Mouse (Mus musculus): ENCODE results near the gene Fam131b. TPM values are rescaled to one million over a fixed set of nuclear protein-coding genes. Genes with fewer than 3 reads are reported as not detected.

Gene Fam131b
- total RNA-seq (2023), result under 1 TPM in 1 of 2 experiments, not detected in 1; 0.09 TPM

DNA sequence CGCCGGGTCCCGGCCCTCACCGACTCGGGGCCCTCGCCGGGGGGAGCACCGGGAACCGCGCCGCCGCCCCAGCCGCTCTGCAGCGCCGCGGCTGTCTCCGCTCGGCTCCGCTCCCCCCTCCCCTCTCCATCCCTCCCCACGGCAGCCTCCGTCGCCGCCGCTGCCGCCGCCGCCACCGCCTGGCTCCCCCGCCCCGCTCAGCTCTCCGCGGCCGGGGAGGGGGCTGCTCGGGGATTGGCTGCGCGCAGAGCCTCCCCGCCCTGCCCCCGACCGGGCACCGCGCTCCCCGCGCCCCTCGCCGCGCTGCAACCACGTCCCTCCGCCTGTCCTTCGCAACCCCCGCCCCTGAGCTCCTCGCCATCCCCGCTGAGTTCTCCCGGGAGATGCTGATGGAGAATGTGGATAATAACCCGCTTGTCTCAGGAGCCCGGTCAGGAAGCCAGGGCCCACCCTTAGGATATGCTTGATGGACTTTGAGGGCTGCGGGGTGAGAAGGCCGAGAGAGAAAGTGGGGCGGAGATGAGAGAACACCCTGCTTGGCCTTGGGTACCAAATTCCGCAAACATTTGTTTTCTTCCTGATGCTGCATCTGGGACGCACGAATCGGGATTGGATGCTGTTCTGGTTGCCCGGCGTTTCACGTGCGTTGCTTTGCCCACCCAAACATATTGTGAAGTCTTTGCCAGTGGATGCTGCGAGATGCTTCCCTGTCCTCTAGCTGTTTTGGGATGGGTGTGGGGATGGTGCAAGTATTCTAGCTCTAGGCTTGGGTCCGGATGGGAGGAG, at the start of gene Fam131b:
Gene Fam131b, minus strand, starts transcription at position 162 of the 786 bp plus-strand sequence.

DNA sequence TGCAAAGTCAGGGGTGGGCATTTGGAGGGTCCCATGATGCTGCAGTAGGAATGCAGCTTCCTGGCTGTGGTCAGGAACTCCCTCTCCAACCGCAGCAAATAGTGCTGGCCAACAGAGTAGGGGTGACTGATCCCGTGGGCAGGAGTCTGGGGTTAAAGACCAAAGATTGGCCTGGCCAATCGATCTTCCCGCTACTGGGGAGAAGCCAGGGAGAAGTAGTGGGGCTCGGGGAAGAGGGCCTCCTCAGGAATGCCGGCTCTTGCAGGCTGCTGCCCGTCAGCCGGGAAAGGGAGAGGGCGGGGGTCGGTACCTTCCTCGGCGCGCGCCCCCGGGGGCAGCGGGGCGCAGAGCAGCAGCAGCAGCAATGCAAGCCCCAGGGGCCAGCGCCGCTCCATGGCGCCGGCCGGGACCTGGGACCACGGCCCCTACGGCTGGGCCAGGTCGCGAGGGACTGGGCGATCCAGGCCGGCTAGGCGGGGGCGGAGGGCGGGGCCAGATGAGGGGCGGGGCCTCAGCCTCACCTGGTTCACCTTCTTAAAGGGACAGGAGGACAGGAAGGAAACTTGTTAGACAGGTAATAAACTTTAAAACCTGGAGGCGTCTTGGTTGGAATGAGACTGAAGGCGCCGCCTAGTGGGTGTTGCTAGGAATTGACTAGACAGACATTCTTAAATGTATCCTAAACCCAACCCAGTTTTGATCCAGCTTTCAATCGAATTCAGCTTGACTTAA, 48.5 kb upstream of the Fam131b start, which contains the start of gene Epha1:
Gene Epha1, minus strand, starts transcription at position 453 of the 732 bp plus-strand sequence.

DNA sequence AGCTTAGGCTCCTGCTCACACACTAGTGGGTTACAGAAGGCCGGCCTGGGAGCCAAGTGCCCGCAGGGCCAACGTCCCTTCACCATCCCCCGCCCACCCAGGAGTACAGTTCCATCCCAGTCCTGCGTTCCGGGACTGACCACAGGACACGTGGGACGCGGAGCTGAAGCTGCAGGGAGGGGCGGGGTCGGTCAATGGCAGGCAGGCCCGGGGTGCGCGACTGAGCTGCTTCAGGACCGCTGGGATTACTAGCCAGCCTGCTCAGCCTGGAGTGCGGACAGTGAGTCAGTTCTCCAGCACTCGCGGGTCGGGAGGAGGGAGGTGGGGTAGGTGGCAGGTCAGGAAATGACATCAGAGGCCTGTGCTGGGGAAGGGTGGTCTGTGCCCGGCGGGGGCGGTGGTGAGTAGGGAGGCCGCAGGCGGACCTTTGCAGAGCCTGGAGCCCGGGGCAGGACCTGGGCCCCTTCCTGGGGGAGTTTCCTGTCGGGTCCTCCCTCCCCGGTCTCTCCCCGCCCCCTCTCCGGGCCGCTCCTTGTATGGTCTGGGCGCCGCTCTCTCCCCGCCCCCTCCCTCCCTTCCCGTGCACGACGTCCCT, 25.1 kb upstream of the Fam131b start, which contains the start of gene Zyx:
Gene Zyx, plus strand, starts transcription at position 205 of the 595 bp plus-strand sequence.

DNA sequence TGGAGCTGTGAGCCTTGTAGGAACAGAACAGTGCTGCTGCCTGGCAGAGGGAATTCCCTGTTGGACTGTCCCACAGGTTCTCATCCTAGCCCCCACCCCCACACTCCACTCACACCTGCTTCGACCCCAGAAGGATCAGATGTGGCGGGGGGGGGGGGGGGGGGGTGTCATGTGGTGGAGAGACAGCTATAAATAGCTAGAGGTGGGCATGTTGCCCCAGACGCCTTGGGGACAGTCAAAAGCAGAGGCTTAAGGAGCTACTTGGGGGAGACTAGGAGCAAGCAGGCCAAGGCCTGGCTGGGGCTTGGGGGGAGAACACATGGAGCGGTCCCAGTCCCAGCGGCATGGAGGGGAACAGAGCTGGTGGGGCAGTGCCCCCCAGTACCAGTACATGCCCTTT, 38.0 kb downstream of the Fam131b start, which contains the start of gene Clcn1:
Gene Clcn1, plus strand, starts transcription at position 238 of the 400 bp plus-strand sequence.

Other genes with a start within 250 kb of the Fam131b start
- not detected for gene Tas2r139, start 183.7 kb downstream of the Fam131b start, total RNA-seq (2023)
- gene Tas2r144, start 109.3 kb downstream of the Fam131b start, total RNA-seq (2023), result not detected
- gene Gstk1, start 78.7 kb downstream of the Fam131b start, total RNA-seq (2023), result 1 to 10 TPM; 4.3 to 5.2 TPM
- not detected for gene Tmem139, start 62.7 kb downstream of the Fam131b start, total RNA-seq (2023)
- 10 to 100 TPM; 66.9 to 84.2 TPM for gene Casp2, start 59.7 kb downstream of the Fam131b start, total RNA-seq (2023)
- under 1 TPM; 0.51 to 0.78 TPM for gene Clcn1, start 38.0 kb downstream of the Fam131b start, total RNA-seq (2023)
- gene Zyx, start 25.0 kb upstream of the Fam131b start, total RNA-seq (2023), result 100 to 1,000 TPM; 658 to 702 TPM
- gene Epha1, start 48.6 kb upstream of the Fam131b start, total RNA-seq (2023), result under 1 TPM in 1 of 2 experiments, not detected in 1; 0.24 TPM
- gene Tas2r143, start 75.6 kb upstream of the Fam131b start, total RNA-seq (2023), result 1 to 10 TPM; 4.3 to 4.8 TPM
- gene Tas2r135, start 80.8 kb upstream of the Fam131b start, total RNA-seq (2023), result 1 to 10 TPM; 2.7 to 4.2 TPM
- 1 to 10 TPM; 1.4 to 2.0 TPM for gene Tas2r126, start 109.9 kb upstream of the Fam131b start, total RNA-seq (2023)
- not detected for gene Olfr458, start 140.6 kb upstream of the Fam131b start, total RNA-seq (2023)
- gene Olfr457, start 151.7 kb upstream of the Fam131b start, total RNA-seq (2023), result not detected
- not detected for gene Olfr456, start 162.6 kb upstream of the Fam131b start, total RNA-seq (2023)
- not detected for gene Olfr455, start 222.9 kb upstream of the Fam131b start, total RNA-seq (2023)